Mouse (Mus musculus): ENCODE data around the gene Aloxe3.
A peak's percentile ranks its signal among the peaks of the same experiment; 100 is the strongest.

DNA sequence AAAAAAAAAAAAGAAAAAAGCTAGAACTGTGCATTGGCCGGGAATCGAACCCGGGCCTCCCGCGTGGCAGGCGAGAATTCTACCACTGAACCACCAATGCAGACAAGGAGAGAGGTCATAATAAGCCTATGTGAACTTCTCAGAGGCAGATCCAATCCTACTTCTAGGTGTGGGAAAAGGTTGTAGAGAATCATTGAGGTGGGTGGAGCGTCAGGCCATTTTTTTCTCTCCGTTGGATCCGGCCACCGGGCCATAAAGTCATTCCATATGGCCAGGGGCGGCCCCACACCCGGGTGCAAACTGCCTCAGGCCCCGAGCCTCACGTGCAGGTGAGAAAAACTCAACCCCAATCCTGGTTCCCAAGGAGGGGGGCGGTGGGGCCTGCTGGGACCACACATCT lies 6.9 kb upstream of the Aloxe3 start:
- no peak for TF ChIP-seq CTCF (IDR thresholded peaks at IDR 0.05; ENCODE audit: low read depth)
- TF ChIP-seq EP300 (IDR thresholded peaks at IDR 0.05; ENCODE audit: low read depth), result 0 out of 2 replicates have a peak, but pooled peaks have one; percentile 17
